Mouse (Mus musculus): Measurements from ENCODE around the gene Kirrel.
"Not testable (repeated sequence)": the region's sequence is repeated elsewhere in the genome, so short reads cannot be mapped to it uniquely, and the experiment has no call there.

The Kirrel gene

DNA sequence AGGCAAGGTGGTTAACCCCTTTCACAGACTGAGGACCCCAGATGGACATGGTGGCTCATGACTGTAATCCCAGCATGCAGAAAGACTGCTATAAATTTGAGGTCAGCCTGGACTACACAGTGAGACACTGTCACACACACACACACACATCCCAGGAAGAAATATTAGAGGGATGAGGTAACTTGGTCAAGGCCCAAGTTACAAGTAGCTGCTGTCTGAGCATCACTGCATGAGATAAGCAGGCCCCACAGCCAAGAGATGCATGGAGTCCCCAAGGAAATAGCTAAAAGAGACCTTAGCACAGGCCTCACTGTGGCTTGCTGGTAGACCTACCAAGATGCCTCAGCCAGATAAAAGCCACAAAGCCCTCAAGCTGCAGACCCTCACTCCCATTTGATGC lies 39.6 kb downstream of the Kirrel start:
- no peak for DNase-seq (ENCODE audit: low spot score)

DNA sequence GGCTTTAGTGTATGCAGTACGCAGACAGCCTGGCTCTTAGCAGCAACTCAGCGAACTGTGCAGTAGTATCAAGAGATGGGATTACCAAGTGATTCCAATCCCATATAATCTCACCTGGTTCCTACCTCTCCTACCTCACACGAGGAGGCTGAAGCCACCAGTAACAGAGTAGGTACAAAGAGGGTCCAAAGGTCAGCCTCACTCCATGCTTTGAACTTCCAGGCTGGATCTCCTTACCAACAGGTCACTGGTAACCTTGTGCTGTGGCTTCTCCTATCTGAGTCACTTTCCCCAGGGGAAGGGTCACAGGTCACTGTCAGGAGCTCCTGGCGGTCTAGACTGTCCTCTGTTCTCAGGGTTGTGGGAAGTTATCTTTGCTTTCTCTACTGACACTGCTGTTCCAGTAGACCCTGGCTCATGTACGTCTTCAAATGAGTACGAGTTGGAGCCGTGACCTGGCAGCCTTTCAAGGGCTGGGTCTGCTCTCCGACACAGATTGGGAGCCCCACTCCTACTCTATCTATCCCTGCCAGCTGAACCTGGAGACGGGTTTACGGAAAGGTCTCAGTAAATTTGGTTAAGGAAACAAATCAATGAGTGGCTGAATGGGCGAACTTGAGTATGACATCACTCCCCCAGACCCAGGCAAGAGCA lies 42.7 kb downstream of the Kirrel start:
- DNase-seq (ENCODE audit: low spot score) = no peak

DNA sequence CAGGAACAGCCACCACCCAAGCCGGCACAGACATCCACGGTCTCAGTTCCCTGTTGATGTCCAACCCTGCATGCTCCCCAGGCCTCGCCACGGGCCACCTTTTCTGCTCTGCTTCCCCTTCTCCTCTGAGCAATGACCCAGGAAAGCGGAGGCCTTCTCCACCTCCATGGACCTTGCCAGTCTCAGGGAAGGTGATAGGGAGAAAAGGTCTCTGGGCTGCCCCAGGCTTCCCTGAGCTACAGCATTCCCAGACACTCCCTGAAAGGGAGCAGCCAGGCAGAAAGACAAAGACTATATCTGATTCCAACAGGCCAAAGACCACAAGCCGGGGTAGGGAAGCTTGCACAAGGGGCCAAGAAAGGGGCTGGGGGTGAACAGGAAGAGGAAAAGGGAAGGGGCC lies 43.6 kb downstream of the Kirrel start:
- DNase-seq (ENCODE audit: low spot score) = no peak

DNA sequence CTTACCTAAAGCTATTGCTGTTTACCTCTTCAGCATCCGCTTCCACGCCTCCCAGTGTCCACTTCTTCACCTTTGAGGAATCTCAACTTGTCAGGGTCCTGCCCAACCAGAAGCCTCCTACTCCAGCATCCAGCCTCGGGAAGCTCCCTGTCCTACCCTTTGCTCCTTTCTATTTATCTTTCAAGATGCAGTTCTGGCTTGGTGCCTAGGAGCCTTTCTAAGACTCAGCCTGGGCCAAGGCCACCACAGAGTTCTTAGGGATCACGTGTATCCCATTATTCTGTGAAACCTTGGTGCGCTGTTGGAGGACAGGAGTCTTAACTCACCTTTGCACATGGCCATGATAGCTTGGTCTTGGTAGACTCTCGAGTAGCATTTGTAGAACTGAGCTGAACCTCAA lies 50.8 kb downstream of the Kirrel start:
- DNase-seq (ENCODE audit: low spot score) = no peak

DNA sequence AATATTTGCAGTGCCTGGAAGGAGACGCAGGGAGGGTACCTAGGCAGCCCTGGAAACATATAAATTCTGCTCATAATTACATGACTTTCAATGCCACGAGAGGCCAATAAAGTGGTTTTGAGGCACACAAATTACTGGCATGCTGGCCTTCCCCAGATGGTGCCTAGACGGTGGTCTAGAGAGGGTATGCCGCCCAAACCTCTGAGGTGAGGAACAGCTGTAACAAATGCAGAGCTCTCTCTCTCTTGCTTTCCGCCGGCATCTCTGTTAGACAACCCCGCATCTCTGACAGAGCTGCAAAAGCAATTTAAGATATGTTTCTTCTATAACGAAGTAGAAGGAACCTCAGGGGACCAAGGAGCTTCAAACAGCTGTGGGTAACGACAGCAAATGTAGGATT lies 56.3 kb downstream of the Kirrel start:
- no peak for DNase-seq (ENCODE audit: low spot score)

DNA sequence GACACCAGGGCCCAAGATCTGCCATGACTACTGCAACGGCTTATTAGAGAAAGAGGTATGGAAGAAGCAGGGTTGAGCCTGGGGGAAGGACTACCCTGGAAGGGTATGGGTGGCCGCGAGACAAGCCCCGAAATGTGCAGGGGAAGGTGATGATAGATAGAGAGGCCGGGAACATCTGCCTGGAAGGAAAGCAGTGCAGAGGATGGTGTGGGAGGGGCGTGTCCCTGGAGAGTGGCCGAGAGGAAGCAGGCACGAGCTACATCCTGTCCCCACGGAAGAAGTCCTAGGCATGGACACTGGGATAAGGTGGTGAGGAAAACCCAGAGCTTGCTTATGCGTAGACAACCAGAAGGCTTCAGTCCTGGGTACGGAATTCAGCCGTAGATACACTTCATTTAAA lies 56.9 kb downstream of the Kirrel start:
- no peak for DNase-seq (ENCODE audit: low spot score)

DNA sequence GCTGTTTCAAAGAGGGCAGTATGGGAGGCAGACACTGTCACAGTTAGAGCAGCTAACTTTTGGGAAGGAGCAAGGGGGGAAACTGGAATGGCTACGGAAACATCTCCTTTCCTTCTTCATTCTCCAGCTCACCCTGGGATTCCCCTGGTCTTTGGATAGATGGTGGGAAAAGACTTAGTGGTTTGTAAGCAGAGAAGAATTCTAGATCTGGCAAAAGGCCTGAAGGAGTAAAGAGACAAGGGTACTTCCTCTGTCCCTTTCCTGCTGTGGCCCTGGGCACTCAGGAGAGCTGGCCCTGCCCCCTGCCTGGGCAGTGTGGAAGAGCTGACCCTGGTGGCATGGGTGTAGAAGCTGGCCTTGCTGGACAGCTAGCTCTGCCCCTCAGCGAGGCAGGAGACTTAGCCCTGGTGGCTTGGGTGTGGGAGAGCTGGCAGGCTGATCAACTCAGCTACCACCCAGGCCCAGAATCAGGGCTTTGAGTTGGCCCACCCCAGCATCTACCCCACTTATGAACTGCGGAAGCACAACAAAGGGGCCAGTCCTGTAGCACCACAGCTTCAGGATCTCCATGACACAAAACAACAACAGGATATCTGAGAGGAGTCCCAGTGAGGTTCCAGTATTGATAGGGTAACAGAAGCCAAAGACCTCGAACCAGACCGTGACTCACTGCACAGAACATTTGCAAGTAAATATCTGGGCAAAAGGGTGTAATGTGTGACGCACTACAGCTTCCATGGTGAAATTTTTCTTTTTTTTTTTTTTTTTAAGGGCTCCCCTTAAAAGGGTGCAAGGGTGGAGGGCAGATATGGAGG lies 58.6 kb downstream of the Kirrel start:
- no peak for DNase-seq (ENCODE audit: low spot score)

DNA sequence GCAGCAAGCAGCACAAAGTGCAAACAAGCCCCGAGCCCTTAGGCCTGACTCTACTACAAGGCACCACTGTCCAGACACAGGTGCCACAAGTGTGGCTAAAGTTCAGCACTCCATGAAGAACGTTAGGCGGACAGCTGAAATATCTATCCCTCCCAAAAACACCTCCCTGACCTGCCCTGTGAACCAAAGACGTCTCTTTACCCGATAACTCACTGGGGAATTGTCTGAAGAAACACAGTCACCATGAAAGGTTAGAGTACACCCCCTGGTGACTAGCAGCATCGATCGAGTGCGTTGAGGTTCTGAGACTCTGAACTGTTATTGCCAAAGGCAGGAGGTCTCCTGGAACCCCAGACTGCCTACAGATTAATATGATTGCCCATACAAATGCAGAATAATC lies 59.3 kb downstream of the Kirrel start:
- no peak for DNase-seq (ENCODE audit: low spot score)

DNA sequence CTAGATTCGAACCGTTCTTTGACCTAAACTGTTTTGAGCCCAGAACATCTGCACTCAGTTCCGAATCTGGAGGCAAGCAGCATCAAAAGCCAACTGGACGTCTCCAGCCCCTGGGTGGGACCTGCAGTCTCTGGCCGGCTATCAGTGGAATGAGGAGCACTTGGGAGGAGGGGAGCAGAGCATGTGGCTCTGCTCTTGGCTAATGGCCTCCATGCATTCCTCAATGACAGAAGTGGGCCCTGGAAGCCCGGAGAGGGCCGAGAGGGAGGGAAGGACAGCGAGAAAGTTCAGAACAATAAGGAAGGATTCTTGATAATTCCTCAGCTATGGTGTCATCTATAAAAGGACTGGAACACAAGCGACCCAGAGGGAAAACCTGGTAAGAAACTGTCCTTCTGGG lies 59.7 kb downstream of the Kirrel start:
- no peak for DNase-seq (ENCODE audit: low spot score)

DNA sequence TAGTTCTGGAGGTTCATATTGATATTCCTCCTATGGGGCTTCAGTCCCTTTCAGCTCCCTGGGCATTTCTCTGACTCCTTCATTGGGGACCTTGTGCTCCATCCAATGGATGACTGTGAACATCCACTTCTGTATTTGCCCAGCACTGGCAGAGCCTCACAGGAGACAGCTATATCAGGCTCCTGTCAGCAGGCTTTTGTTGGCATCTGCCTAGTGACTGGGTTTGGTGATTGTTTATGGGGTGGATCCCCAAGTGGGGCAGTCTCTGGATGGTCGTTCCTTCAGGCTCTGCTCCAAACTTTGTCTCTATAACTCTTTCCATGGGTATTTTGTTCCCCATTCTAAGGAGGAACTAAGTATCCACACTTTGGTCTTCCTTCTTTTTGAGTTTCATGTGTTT lies 60.7 kb downstream of the Kirrel start:
- not testable (repeated sequence) for DNase-seq (ENCODE audit: low spot score)

DNA sequence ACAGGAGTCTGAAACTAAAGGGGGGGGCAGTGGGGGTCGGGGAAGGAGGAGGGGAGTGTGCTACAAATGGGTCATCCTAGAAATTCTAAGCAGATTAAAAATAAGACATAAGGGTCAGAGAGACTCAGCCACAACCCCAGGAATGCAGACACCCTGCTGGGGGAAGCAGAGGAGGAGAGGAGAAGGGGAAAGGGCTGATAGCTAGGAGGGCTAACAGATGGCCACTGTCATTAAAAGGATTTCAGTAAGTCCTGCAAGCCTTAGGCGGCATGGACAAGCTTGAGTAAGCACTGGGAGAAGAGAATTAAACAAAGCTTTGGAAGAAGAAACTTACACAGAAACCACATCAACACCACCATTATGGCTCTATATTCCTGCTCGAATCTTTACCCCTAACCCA lies 62.3 kb downstream of the Kirrel start:
- no peak for DNase-seq (ENCODE audit: low spot score)

DNA sequence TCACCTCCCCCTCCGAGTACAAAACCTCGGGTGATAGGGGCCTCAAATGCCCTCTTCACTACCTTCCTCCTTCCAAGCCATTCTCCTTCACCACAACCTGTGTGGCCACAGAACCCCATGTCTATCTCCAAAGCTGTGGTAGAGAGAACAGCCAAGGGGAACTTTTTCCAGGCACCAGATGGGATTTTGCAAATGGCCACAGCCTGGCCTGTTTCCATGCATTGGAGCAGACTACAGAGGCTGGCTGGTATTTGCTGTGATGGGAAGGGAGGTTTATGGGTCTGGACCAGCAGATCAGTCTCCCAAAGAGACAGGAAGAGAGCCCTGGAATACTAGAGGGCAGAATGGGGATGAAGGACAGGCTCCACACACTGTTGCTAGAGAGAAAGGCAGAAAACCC lies 69.7 kb downstream of the Kirrel start:
- DNase-seq (ENCODE audit: low spot score) = no peak

DNA sequence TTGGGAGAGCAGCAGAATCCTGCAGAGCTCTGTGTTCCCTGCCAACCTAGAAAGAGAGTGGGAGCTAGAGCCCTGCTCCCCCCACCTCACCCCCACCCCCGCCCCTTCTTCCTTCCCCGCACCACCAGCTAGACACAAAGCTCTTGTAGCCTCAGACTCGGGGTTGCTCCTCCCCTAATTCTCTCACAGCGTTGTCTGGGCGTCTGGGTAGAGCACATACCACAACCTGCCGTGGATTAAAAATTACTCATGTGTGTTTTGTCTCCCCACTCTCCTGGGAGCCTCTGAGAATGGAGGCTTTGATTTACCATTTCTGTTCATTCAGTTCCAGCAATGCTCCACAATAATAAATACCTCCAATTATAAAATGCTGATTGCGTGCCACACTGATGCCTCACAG lies 72.2 kb downstream of the Kirrel start:
- DNase-seq (ENCODE audit: low spot score) = no peak

DNA sequence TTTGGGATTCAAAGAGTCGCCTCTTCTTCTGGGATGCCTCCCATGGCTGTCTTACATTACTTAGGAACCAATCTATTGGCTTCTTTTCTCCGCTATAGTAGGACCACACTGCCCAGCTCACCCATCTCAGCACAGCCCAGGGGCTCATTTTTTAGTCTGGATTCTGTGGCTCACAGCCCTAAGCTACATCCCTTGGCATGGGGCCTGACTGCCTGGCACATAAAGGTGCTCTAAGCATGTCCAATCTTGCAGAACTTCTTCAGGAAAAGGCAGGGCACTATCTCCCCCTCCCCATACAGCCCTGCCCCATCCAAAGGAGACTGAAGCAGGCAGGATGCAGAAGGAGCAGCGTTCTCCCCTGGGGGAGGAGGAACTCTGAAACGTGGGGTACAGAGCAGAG lies 73.6 kb downstream of the Kirrel start:
- DNase-seq (ENCODE audit: low spot score) = no peak

DNA sequence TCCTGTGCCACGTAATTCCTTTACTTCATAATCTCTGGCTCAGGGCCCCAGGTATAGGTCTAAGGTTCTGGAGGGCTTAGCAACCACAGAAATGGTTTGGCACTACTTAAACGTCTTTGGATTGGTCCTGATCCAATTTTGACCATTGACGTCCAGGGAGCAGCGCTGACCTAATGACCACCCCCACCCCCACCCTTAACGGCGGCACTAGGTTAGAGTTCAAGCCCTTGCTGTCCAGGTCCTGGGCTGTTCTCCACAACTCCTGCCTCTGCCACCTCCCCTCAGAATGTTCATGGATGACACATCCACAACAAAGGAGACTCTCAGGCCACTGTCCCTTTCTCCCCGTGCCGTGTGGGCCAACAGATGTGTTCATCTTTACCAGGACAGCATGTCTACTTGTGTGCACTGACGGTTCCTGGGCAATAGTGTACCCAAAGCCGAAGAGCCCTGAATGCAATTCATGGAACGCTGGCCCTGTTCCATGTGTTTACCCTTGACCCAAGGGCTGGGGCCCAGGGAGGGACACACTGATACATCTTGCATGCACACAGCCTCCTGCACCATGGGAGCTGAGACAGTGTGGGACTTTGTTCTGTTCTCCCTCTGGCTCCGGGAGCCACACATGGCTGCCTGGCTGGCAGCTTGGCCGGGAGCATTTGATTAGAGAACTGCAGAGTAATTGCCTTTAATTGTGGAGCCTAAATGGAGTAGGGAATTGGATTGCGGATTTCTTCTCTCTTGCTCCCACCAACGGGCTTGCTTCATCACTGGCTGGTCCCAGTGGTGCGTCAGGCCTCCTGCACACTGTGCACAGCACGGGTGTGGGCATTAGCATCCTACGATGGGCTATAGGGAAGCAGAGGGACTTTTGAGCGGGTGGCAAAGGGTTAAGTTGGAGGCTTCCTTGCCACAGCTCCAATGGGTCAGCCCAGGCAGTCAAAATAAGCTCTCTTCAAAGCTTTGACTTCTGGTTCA lies 76.3 kb downstream of the Kirrel start:
- no peak for DNase-seq (ENCODE audit: low spot score)

DNA sequence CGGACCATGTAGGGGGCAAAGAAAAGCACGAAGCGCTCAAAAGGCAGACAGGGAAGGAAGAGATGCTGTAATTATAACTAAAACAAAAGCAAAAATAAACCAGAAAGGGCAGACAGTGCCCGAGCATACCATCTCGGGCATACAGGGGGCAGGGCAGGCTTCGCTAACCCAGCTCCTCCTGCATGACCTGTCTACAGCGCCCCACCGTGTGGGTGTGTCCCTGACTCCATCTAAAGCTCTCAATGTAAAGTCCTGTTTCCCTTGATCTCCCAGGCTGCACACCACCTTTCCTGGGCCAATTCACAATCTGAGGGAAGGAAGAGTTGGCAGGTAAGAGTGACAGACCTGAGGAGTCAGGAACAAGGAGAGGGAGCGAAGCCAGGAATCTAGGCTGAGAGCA lies 77.3 kb downstream of the Kirrel start:
- DNase-seq (ENCODE audit: low spot score) = no peak

DNA sequence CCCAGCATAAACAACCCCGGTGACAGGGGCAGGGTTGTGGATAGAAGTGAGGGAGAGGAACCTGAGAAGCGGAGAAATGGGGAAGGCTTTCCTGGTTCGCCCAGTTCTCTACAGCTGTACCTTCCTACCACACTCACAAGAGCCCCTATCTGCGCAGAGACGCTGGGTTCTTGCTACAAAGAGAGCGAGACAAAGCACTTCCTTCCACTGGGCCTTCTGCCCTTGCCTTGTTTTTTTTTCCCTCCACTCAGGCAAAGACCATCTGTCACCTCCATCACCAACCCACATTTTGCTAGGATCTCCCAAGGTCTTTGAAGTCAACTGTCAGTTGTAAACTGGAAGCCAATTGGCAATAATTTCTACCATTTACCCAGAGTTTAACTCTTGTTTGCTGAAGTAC lies 80.8 kb downstream of the Kirrel start:
- DNase-seq (ENCODE audit: low spot score) = no peak

DNA sequence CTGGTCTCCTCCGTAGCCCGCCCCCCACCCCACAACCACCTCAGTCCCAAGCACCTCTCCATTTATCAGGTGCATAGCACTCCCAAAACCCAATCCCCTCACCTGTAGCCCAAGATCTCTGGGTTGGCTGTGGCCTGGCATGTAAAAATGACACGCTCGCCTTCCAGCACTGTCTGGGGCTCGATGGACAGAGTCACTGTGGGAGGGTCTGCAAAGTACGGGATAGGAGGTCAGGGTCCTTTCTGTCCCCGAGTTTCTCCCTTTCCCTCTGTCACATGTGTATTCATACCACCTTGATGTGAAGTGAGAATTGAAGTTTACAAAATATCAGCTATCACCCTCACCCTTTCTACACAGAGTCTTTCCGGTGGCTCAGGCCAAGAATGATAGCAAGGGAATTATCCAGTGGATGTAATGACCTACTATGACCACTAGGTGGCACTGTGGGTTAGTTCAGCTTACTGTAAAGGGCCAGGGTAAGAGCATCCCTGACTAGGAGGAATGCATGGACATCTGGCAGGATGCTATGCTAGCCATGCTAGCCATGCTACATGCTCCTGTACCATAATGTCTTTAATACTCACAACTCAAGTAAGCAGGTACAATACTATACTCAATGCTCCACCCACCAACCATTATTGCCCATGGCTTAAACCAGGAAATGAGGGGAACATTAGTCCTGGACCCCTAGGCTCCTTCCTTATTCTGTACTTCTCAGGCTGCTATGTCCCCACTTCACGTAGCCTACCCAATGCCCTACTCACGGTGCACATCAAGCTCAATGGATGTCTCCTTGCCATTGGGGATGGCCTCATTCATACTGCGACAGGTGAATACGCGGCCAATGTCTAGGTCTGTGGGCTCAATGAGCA lies 84.6 kb downstream of the Kirrel start:
- DNase-seq (ENCODE audit: low spot score) = peak; percentile 79

DNA sequence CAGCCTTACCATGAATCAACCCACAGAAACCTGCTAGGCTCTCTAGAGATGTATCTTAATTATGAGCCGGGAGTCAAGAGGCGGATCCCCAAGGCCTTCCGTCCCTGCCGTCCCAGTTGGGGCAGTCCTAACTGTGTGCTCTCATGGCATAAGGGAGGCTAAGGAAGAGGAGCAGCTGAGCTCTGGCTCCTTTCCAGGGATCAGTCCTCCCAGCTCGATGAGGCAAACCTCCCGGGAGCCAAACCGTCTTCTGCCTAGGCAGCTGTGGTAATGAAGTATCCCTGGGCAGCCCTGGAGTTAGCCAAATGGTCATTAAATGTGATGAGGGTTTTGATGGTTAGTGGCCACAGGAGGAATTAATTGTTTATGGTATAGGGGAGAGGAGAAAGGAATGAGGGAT lies 87.4 kb downstream of the Kirrel start:
- DNase-seq (ENCODE audit: low spot score) = no peak

DNA sequence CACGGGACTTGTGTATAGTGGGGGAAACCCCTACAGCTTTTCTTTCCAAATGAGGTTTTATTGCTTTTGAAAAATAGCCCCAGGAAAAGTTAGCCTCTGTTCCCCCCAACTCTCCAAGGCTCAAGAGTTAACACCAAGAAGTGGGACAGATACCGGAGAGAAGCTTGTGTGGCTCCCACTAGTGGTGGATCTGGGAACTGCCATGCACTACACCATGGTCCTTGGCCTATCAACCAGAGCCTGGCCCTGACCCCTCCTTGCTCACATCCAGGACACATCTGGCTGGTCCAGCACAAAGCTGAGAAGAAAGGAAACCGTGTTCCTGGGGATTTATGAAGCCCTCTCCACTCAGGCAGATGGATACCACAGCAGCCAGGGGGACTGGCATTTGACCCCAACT lies 92.3 kb downstream of the Kirrel start:
- DNase-seq (ENCODE audit: low spot score) = peak; percentile 46

DNA sequence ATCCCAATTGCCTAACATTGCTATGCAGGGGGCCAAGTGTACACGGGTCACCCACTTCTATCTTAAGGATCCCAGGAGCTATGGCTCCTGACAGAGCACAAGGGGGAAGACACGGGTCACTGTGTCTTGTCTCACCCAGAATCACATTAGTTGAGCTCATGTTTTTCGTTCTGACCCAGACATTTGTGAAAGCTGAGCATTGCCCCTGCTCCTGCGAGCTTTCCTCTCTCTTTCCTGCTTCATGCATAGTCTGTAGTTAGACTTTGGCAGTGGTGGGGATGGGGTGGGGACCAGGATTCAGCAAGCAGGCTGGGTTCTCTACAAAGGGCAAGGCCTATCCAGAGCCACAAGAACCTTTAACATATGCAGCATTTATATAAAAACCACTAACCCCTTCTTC lies 94.8 kb downstream of the Kirrel start:
- no peak for DNase-seq (ENCODE audit: low spot score)

DNA sequence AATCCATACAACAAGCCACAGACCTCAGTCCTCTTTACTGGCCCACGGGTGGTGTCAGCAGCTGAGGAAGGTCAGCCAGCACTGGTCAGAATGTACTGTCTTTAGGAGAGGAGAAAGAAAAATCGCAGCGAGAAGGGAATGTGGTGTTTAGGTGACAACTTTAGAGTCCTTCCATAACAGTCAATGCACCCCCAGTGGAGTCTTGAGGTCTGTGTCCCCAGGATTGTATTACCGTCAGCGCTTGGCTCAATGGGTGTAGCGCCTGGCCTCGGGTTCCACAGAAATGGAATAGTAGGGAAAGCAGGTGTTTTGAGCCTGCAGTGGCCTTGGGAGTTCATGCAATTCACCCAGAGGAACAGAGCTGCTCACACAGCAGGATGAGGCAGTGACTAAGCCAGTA lies 95.2 kb downstream of the Kirrel start:
- no peak for DNase-seq (ENCODE audit: low spot score)
